Mouse (Mus musculus) G1E (cell line): ENCODE data around the gene Dmd.

Source experiments
- CTCF ChIP-seq: IDR thresholded peaks from 2 replicates; pipeline ENCODE4 v1.5.1; 2012; ENCODE audit warnings: low read depth, low read length, inconsistent platforms, mixed read lengths
- GATA1 ChIP-seq: IDR thresholded peaks from 2 replicates; pipeline ENCODE4 v1.6.1; 2012; ENCODE audit warnings: borderline replicate concordance, low read length, inconsistent platforms, mixed read lengths
- GATA2 ChIP-seq: IDR thresholded peaks from 2 replicates; pipeline ENCODE4 v1.6.1; 2012; ENCODE audit warnings: low read depth, low read length, inconsistent platforms, borderline replicate concordance
- POLR2AphosphoS5 ChIP-seq: IDR thresholded peaks from 2 replicates; pipeline ENCODE4 v1.6.1; 2012; ENCODE audit warnings: low read depth, low read length, inconsistent platforms; ENCODE audit not compliant: insufficient replicate concordance
- TAL1 ChIP-seq: conservative IDR thresholded peaks from 2 replicates; pipeline ENCODE4 v1.6.1; 2012; ENCODE audit warnings: low read depth, low read length, inconsistent platforms, mixed read lengths

- TF ChIP-seq CTCF (no peak), GATA1 (no peak), POLR2AphosphoS5 (no peak), GATA2 (no peak), TAL1 (no peak)
Observed at GRCm38 (mm10) chrX:84598476-84598875, 1649.8 kb downstream of the Dmd start.
